Mouse (Mus musculus): ENCODE results near the gene Dhx36.

DNA sequence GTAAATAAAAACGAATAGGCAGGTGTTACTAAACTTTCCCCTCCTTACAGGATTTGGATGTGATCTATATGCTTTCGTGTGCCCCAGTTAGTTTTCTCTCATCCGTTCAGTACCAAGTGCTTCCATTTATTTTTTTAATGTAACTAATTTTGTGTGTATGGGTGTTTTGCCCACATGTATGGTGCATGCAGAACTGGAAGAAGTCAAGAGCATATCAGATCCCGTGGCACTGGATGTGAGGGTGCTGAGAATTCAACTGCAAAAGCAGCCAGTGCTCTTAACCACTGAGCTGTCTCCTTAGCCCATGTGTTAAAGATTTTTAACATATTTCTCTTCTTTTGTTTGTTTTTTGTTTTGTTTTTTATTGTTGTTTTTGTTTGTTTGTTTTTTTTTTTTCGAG lies 20.8 kb upstream of the Dhx36 start:
- TF ChIP-seq CTCF (IDR thresholded peaks at IDR 0.05; ENCODE audit: low read depth, low read length) (no peak), GATA1 (IDR thresholded peaks at IDR 0.05; ENCODE audit: borderline replicate concordance, low read length) (no peak), POLR2AphosphoS5 (IDR thresholded peaks at IDR 0.05; ENCODE audit: insufficient replicate concordance, low read depth, low read length) (no peak), TAL1 (conservative IDR thresholded peaks at IDR 0.05; ENCODE audit: low read depth, low read length) (no peak), GATA2 (IDR thresholded peaks at IDR 0.05; ENCODE audit: borderline replicate concordance, low read depth, low read length) (no peak)

Measured in G1E (cell line).